Mouse (Mus musculus): Measurements from ENCODE around the gene Phtf2.
"Not testable (repeated sequence)": the region's sequence is repeated elsewhere in the genome, so short reads cannot be mapped to it uniquely, and the experiment has no call there.

Phtf2 gene

DNA sequence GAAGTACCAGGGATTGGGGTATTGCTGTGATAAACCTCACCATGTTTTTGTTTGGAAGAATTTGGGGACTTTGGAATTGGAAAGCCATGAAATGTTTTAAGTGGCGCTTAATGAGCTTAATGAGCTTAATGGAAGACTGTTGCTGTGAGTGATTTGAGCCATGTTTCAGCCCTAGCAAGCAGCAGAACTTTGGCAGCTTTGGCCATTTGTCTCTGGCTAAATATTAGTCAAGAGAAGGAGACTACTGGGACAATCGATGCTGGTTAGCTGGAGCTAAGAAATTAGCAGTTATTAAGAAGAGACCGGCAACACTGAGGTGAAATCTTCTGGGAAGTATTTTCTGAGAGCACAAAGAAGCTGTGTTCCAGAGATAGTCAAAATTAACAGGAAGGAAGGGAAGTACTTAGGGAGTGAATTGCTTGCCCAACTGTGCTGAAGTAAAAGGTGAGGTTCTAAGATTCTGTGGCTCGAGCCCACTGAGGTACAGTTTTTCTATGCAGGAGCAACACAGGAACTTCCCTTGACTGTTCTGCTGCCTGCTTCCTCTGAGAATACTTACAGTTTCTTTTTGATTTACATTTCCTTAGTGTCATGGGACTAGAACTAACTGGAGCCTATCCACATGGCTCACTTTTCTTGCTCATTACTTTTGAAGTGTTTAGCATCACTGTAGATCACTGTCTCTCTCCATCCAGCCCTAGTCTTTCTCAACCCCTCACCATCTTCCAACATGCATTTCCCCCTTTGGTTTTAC lies 17.5 kb downstream of the Phtf2 start:
- DNase-seq (ENCODE audit: low spot score) = no peak

DNA sequence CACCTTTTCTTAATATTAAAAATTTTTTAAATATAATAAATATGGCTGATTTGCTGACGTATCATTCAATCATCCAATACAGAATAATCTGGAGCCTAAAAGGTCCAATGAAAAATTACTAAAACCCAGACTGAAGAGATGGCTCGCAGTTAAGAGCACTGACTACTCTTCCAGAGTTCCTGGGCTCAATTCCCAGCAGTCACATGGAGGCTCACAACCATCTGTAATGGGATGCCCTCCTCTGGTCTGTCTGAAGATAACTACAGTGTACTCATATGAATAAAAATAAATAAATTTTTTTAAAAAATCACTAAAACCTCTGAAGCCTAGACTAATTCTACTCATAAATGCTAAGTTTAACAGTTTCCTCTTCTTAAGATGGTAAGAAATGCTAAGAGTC lies 20.0 kb downstream of the Phtf2 start:
- no peak for DNase-seq (ENCODE audit: low spot score)

DNA sequence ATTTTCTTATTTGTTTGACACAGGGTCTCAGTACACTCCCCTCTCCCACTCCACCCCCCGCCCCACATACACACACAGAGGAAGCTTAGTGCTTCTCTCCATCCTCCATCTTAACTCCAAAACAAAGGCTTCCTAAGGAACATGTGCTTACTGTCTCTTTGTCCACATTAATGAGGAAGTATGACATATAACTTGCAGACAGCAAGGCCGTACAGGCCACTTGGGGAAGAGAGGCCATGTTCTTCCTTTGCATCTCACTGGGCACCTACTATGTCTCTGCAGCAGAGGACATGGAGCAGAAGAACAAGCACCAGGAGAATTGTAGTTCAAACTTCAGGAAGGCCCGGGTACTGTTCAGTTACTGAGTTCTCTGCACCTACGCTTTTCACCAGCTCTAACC lies 21.4 kb downstream of the Phtf2 start:
- DNase-seq (ENCODE audit: low spot score) = no peak

DNA sequence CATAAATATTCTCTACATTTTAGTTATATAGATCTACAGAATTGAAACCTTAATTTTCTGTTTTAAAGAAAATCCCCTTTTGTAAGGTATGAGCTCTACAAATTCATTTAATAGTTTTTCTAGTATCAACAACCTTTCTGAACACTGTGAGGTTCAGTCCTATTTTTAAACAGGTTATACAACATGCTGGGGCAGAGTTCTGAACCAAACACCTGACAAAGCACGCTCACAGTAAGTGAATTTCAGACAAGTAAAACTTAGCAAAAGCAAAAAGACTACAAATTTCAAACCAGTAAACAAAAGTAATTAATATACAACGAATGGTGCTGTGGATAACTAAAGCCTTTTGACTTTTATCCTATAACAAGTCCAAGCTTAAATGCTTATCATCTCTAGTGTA lies 23.5 kb downstream of the Phtf2 start:
- no peak for DNase-seq (ENCODE audit: low spot score)

DNA sequence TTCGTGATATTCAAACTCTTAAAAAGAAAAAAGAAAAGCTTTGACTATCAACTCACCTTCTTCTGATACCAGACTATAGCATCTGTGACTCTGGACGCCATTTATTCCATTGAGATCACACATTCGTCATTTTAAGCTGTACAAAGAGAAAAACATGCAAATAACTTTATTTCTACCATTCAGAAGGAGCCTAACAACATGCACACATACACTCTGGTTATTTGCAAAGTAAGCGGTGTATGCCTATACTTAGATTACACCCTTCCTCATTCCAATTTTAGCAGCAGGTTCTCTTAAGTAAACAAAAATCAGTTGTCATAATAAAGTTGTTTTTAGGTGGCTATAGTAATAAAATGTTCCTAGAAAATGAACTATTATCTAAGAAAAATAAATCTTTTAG lies 26.9 kb downstream of the Phtf2 start:
- DNase-seq (ENCODE audit: low spot score) = no peak

DNA sequence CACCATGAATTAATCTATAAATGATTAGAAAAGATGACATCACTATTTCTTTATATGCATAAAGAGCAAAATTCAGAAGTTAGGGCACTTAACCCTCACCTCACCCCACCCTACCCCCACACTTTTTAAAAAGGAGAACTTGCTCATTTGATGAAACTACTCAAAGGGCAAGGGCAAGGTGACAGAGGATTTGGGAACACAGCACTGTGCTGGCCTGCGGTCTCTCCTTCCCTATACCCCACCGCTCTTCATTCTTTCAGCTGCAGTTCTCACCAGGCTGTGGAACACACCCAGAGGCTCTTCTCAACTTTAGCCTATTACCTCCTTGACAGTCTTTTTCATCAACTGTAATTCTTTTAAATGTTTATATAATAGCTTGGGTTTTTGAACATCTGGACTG lies 34.9 kb downstream of the Phtf2 start:
- DNase-seq (ENCODE audit: low spot score) = no peak

DNA sequence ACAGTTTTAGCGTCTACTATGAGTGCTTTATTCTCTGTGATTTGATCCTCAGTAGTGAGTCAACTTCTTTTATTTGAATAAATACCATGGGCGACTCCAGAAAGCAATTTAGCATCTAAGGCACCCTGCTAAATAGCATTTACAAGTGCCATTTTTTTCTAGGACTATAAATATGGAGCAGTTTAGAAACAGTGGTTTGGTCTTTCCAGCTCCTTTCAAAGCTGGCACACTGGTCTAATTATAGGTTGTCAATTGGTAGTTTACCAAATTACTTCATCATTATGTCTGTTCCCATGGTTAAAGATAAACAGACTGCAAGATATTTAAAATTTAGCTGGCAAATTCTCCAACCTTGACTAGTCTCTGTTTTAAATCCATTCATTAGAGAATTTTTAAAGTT lies 38.1 kb downstream of the Phtf2 start:
- DNase-seq (ENCODE audit: low spot score) = no peak

DNA sequence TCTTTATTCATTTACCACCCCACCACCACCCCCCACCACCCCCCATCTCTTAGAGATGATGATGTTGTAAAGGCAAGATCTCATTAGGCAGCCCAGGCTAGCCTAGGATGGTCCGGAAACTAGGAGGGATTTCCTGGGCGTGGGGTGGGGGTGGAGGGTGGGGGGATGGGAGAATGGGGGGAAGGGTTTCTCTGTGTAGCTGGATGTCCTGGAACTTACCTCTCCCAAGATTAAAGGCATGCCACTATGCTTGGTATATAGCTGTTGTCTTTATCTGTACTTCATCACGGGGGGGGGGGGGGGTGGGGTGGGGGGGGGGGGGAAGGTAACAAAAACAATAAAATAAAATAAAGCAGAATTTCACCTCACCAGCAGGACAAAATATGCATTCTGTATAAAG lies 38.5 kb downstream of the Phtf2 start:
- DNase-seq (ENCODE audit: low spot score) = no peak

DNA sequence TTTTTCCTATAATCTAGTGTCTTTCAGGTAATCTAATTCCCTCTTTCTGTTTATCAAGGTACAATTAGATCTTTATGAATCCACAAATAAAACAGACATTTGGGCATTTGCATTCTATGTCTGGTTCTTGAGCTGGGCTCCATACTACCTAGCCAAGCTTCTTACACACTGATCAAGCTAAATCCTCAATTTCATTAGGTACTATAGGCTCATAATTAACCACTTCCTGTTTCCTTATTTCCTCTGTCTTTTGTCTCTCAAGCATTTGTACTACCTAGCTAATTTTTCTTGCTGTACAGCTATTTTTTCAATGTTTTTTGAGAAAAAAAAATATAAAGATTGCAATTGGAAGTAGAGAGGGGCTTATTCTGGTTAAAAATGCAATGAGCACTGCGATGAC lies 44.8 kb downstream of the Phtf2 start:
- DNase-seq (ENCODE audit: low spot score) = no peak

DNA sequence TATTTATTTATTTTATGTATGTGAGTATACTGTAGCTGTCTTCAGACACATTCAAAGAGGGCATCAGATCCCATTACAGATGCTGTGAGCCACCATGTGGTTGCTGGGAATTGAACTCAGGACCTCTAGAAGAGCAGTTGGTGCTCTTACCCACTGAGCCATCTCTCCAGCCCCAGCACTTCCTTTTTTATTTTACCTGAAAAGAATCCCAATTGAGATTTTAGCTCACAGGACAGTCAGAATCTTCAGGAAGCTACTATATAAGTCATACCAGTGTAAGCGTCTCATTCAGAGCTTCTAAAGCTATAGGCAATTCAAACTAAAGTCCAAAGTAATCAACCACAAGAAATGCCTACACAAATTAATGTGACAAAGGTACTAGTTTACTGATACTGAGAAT lies 47.5 kb downstream of the Phtf2 start:
- no peak for DNase-seq (ENCODE audit: low spot score)

DNA sequence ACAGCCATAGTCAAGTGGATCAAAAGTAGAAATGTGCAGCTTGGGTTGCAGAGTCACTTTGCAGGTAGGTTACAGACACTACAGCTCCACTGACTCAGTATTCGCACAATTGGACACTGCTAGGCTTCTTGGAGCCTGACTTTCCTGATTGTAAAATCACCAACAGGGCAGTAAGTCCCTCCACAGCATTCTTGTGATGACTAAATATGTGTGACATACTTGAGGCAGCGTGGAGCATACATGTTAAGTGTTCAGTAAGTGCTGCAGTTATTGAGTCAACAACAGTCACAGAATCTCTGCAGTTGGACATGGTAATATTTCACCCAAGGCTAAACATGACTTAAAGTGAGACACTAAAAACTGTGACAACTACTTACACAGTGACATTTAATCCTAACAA lies 50.5 kb downstream of the Phtf2 start:
- DNase-seq (ENCODE audit: low spot score) = no peak

DNA sequence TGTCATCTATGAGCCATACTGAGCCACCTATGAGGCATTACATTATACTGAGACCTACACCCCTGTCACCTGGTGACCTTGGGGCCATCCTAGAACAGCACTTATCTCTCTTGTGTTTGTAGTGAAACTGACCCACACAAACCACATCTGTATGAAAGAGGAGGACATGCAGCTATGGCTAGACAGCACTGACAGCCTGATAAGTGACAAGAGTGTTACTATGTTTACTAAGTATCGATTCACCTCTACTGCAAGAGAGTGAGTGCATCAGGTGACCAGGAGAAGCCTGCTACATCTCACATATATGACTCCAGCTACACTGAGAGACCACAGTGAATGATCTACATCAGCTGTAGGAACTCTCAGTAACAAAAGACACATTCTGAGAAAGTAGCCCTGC lies 51.2 kb downstream of the Phtf2 start:
- DNase-seq (ENCODE audit: low spot score) = no peak

DNA sequence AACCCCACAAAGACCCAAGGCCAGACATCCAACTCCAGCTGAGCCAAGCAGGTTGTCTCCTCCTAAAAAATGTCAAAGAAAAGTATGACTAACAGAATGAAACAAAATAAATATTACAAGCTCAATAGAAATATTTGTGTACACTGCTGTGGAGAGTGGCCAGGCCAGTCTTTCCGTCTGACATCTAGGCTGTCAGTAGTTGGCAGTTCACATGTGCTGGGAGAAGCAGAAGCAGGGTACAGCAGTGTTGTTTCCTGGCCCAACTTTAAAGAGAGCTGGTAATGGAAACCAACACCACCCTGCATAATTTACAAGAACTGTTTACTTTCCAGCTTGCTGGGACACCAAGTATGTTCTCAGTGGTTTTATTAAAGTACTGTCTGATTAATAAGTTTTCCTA lies 60.3 kb downstream of the Phtf2 start:
- DNase-seq (ENCODE audit: low spot score) = no peak

DNA sequence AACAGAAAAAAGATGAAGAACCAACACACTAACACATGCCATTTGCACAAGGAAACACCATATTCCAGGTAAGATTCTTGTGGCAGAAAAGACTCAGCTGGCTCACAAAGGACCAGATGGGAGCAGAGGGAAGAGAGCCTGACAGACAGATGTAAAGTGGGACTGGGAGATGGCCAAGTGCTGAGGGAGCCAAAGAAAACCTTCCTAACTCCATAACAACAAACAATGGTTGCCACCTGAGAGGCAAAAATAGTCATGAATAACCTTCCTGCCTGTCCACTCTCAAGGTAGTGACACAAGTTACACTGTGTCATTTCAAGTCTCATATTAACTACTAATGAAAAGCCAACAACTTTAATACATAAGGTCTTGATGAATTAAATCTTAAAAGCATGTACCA lies 60.8 kb downstream of the Phtf2 start:
- no peak for DNase-seq (ENCODE audit: low spot score)

DNA sequence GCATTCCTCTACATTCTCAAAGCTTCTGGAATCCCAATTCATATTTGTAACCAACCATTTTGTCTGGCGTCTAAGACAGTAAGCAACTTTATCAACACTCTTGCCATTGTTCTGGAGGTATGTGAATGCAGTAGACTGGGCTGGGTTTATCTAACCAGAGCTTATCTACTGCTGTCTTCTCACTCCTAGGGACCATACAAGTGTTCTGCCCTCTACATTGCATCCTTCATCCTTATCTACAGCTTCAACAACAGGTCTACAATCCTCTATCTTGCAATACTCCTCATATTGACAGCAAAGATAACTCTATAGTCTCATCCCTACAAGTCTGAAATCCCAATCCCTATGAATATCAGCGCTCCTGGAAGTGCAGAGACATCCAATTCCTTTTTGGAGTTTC lies 66.8 kb downstream of the Phtf2 start:
- DNase-seq (ENCODE audit: low spot score) = no peak

DNA sequence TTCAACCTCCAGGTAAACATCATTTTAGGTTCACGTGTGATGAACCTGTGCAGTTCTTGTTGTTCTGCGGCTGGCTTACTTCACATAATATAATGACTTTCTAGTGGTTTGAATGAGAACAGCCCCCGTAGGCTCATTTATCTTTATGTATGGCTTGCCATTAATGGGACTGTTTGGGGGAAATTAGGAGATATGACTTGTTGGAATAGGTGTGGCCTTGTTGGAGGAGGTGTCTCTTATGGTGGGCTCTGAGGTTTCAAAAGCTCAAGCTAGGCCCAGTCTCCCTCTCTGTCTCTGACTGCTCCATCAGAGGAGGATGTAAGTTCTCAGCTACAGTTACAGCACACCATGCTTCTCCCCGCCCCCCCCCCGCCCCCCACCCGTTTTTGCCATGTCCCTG lies 71.5 kb downstream of the Phtf2 start:
- DNase-seq (ENCODE audit: low spot score) = no peak

DNA sequence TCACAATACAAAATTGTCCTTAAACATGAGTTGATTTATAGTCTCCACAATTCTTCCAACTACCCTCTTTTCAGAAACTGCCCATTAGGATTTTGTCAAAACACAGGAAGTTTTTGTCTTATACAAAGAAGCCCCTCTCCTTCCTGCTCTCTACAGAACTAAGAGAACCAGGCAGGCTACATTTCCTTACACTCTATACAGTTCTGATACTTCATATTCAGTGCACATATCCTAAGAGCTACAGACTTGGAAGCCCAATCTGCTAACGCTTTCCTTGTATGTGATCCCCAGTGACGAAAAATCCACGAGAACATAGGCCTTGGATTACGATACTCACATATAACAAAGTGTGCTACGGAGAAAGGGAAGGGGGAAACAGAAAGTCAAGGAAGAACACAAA lies 86.0 kb downstream of the Phtf2 start:
- DNase-seq (ENCODE audit: low spot score) = no peak

DNA sequence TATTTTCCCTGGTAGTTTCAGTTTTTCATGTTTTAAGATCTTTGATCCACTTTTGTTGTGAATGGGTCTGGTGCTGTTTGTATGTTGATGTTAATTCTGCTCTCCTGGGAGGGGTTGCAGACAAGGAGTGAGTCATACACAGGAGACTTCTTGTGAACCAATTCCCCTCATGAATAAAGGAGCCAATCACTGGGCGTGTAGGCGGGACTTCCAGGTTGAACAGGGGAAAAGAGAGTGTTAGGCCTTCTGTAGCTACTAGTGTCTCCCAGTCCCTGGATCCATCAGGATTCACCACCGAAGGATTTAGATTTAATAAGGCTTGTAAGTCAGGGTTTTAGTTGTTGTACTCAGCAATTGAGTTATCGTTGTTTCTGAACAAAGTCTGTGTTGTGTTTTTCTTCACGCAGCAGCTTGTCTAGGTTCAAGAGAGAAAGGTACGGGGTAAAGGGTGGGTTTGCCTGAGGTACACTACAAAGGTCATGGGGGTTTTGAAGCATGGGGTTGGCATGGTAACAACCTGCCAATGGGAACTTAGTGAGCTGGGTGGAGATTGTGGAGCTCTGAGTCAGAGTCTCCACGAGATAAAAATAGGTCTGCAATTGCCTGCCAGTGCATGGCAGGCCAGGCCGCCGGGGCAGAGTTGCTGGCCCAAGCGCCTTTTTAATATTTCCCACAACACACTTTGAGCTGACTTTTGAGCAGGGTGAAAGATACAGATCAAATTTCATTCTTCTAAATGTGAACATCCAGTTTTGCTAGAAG lies 90.0 kb downstream of the Phtf2 start:
- peak; percentile 7 for DNase-seq (ENCODE audit: low spot score)

DNA sequence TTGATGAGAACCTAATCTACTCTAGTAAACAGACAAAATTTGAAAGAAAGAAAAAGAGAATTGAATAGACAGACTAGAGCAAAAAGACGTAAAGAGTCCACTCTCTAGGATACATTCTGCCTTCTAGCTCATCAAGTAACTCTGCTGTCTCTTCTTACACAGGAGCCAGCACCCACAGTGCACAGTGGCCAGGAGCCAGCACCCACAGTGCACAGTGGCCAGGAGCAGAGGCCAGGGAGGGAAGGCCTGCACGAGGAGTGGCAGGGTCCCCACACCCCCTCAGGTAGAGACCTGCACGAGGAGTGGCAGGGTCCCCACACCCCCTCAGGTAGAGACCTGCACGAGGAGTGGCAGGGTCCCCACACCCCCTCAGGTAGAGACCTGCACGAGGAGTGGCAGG lies 95.5 kb downstream of the Phtf2 start:
- DNase-seq (ENCODE audit: low spot score) = not testable (repeated sequence)

DNA sequence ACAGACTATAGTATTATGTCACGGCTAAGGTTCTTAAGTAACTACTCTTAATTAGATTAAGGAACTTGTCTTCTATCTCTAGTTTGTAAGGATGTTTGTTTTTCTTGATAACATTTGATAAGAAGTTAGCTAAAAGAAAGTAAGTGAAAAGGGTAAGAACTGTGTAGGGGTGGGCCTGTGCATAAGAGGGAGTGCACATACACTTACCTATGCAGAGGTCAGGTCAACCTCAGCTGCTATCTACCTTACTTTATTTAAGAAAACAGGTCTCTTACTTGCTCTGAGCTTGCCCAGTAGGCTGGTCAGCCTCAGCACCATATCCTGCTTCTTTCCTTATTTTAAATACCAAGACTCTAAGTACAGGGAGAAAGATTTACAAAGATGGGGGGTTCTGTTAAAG lies 100.8 kb downstream of the Phtf2 start:
- DNase-seq (ENCODE audit: low spot score) = no peak

DNA sequence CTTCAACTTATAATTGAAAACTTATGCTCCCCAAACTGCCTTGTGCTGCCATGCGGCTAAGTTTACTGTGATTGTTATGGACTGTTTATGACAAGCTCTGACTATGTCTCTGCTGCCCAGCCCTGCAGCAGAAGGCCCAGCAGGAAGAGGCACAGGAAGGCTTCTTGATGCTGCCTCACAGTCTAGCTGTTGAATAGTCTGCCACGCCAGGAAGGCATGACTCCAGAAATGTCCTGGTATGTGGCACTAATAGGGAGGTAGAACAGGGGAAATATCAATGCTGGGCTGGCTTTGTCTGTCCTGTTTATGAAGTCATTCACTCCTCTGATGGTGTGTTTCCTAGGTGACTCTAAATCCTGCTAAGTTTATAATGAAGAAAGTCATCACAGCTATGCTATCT lies 102.7 kb downstream of the Phtf2 start:
- no peak for DNase-seq (ENCODE audit: low spot score)

DNA sequence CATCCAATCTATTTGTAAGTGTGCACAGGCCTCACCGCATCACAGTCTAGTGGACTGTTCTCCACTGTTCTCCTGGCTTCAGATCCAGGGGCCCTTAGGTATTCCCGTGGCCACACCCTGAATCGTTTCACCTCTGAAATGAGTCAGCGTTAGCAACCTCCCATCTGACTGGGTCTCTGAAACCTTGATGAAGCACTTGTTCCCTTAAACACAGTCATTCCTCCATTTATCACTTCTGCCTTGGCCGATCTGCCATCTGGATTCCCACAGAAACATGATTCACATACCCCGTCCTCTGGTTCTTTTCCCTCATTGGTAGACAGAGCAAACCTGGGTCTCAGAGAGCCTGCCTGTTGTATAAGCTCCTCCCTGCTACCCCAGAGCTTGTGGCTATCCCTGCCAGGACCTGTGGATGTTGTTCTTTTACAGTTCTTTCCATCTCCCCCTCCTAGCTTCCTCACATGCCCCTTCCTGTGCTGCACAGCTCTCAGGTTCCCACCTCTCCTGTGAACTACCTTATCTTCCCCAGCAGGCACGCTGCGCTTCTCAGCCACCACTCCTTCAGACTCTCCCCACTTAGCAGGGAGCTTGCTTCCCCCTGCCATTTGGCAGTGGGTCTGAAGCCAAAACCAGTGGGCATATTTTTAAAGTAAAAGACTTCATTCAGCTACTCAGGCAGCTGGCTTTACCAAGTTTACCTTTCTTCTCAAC lies 103.5 kb downstream of the Phtf2 start:
- DNase-seq (ENCODE audit: low spot score) = no peak

DNA sequence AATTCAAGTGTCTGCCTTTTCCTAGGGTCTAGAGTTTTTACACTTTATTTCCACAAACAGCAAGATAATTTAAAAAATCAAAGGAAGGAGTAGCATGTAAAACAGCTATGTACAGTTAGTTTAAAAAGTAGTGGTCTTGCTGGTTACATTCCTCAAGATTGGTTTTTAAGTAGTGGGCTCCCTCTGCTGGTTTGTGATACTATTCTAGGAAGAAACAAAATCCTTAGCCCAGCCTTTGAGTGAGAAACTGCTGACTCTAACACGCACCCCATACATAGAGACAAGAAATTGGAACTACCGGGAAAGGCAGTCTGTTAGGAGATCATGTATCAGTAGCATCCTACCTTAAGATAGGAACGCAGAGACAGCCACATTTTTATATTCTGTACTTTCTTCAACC lies 108.6 kb downstream of the Phtf2 start:
- DNase-seq (ENCODE audit: low spot score) = no peak
